Mouse (Mus musculus) Patski (cell line): ENCODE measurements at regions not wholly inside any gene's neighbourhood (a gene's known extent, or its start where the extent isn't known, plus 50 kb on each side); places are given as distances from the start of the nearest gene placed in this dataset.
"Not testable (repeated sequence)": the region's sequence is repeated elsewhere in the genome, so short reads cannot be mapped to it uniquely, and the experiment has no call there.

ENCODE experiments used
- ATAC-seq: fragments of 100-300 bp; one replicate; pipeline ENCODE4 v1.8.0; 2021
- CTCF ChIA-PET: fragments of 350-600 bp; sonication (Branson Sonifier 250); formaldehyde crosslinking; loops from one replicate; lab custom pipeline; 2022; ENCODE audit warnings: inconsistent platforms; lab: Charles Lee
- POLR2A ChIA-PET: fragments of 350-600 bp; sonication (Branson Sonifier 250); formaldehyde crosslinking; loops from one replicate; lab custom pipeline; 2022; ENCODE audit warnings: antibody characterized with exemption, inconsistent platforms; lab: Charles Lee
- DNase-seq: peaks from one replicate; pipeline ENCODE4 v3.0.0-alpha.2; 2011; ENCODE audit warnings: low read depth, low spot score
- H3K27me3 ChIP-seq: fragments of 371-371 bp; one replicate; pipeline ENCODE4 v1.5.1; 2021
- CTCF ChIP-seq: fragments of 100-300 bp; IDR thresholded peaks from one replicate; pipeline ENCODE4 v1.5.1; 2021
- in situ Hi-C: fragments of 300-500 bp; cut with MboI; formaldehyde crosslinking; loops from 3 replicates; pipeline ENCODE4 v1.11.1; 2018; ENCODE audit warnings: low pct_unique_long_range_greater_than_20kb, mixed read lengths

- ChIA-PET CTCF (no interaction called here), POLR2A (no interaction called here)
- ATAC-seq (no peak), DNase-seq (no peak)
- in situ Hi-C loops = no loop called here
- H3K27me3 ChIP-seq = peaks cover 5% of the 10 kb centered on the region
- TF ChIP-seq CTCF = no peak
Observed at GRCm38 (mm10) chr17:49337881-49338280, 90.3 kb upstream of the Mocs1 start.

GRCm38 (mm10) chr17:49342636-49343035 is 85.5 kb upstream of the Mocs1 start:
- TF ChIP-seq CTCF = no peak
- H3K27me3 ChIP-seq = peaks cover 5% of the 10 kb centered on the region
- in situ Hi-C loops = no loop called here
- ChIA-PET CTCF (no interaction called here), POLR2A (no interaction called here)
- no peak for DNase-seq
- no peak for ATAC-seq

GRCm38 (mm10) chr17:49346701-49347100 is 81.5 kb upstream of the Mocs1 start:
- POLR2A ChIA-PET = no interaction called here

GRCm38 (mm10) chr17:49349328-49349727 is 78.8 kb upstream of the Mocs1 start:
- TF ChIP-seq CTCF = no peak
- POLR2A ChIA-PET = no interaction called here
- in situ Hi-C loops = no loop called here

More at GRCm38 (mm10) chr17:49346701-49347100, 81.5 kb upstream of the Mocs1 start:
- ATAC-seq = no peak
- H3K27me3 ChIP-seq = peaks cover 4% of the 10 kb centered on the region
- in situ Hi-C loops = no loop called here
- CTCF ChIA-PET = interaction anchor here (0.9 to 1.1 kb wide), 2 partner anchors 10 to 15 kb away, joined by 3 read pairs; no protein-coding TSS in a partner anchor
- no peak for DNase-seq
- no peak for TF ChIP-seq CTCF

GRCm38 (mm10) chr17:49359212-49359611 is 69.0 kb upstream of the Mocs1 start:
- DNase-seq (no peak), ATAC-seq (no peak)
- peak; percentile 63 for TF ChIP-seq CTCF
- in situ Hi-C loops = no loop called here
- CTCF ChIA-PET = no interaction called here
- POLR2A ChIA-PET = no interaction called here
- H3K27me3 ChIP-seq = peaks cover 9% of the 10 kb centered on the region

More at GRCm38 (mm10) chr17:49349328-49349727, 78.8 kb upstream of the Mocs1 start:
- peaks cover 18% of the 10 kb centered on the region for H3K27me3 ChIP-seq
- ATAC-seq = no peak
- no peak for DNase-seq
- CTCF ChIA-PET = interaction anchor here (1.2 kb wide), 1 partner anchor 11 kb away, joined by 4 read pairs; no protein-coding TSS in a partner anchor

GRCm38 (mm10) chr17:49360251-49360650 is 67.9 kb upstream of the Mocs1 start:
- ATAC-seq, DNase-seq, in situ Hi-C loops, H3K27me3 ChIP-seq, POLR2A ChIA-PET: not testable (repeated sequence)
- CTCF ChIA-PET = interaction anchor here (1.3 kb wide), 1 partner anchor 10 kb away, joined by 4 read pairs; no protein-coding TSS in a partner anchor

- no peak for TF ChIP-seq CTCF
- peaks cover 22% of the 10 kb centered on the region for H3K27me3 ChIP-seq
- DNase-seq (no peak), ATAC-seq (no peak)
- CTCF ChIA-PET = no interaction called here
- in situ Hi-C loops = no loop called here
- POLR2A ChIA-PET = no interaction called here
Observed at GRCm38 (mm10) chr17:49367791-49368190, 60.4 kb upstream of the Mocs1 start.

- CTCF ChIA-PET = no interaction called here
- in situ Hi-C loops = no loop called here
- DNase-seq (no peak), ATAC-seq (no peak)
- POLR2A ChIA-PET = no interaction called here
- TF ChIP-seq CTCF = no peak
- H3K27me3 ChIP-seq = peaks cover 28% of the 10 kb centered on the region
Observed at GRCm38 (mm10) chr17:49368476-49369269, 59.5 kb upstream of the Mocs1 start.

- CTCF ChIA-PET = no interaction called here
- ATAC-seq (no peak), DNase-seq (no peak)
- POLR2A ChIA-PET = no interaction called here
- in situ Hi-C loops = no loop called here
- peaks cover 18% of the 10 kb centered on the region for H3K27me3 ChIP-seq
- TF ChIP-seq CTCF = no peak
Observed at GRCm38 (mm10) chr17:49377626-49378025, 50.5 kb upstream of the Mocs1 start.
